Mouse (Mus musculus): ENCODE data around the gene Rassf10. TPM values are rescaled to one million over a fixed set of nuclear protein-coding genes. Genes with fewer than 3 reads are reported as not detected.

Gene Rassf10
- total and polyA plus RNA-seq, 2 experiments, result under 0.01 to 0.05 TPM

GRCm38 (mm10) chr7:112983316-112983715 is 29.6 kb downstream of the Rassf10 start:
- 61% methylated on average over 5 of the region's 5 CpGs for WGBS
- no peak for DNase-seq (ENCODE audit: extremely low read depth, low read depth, low spot score)

DNA sequence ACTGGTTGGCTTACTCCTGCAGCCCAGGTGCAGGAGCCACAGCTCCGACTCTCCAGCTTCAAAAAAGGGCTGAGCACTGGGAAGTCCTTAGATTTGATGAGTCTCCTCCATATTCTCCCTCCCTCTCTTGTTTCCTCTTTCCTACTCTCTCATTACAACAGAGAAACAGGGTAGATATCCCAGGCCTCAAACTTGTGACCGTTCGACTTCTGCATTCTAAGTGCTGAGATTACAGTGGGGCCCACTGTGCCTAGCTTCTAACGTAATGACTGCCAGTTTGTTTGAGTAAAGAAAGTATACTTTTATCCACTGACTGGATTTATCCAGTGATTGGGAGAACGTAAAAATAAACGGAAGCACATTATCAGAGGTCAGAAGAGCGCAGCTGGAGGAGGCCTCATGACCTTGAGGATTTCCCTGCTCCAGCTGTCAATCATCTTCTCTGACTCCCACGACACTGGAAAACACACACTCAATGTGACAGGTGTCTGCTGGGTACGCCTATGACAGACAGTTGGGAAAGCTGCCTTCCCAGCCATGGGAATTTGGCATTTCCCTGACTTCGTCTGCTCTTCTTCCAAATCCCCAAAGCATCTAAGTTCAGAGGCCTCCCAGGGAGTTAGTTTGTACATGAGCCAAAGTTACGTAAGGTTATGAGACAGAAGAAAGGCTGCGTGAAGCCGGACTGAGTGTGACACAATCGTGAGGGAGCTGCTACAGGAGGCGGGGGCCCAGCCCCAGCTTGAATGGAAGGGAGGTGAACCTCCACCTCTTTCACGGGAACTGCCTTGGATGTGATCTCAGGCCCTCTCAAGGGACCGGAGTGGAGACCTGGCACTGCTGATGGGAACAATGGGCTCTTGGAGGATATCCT is 31.2 kb downstream of the Rassf10 start:
- Histone ChIP-seq H3K27ac (replicated peaks; ENCODE audit: insufficient read depth, low read depth, low read length) (no peak overlapping the region), H3K36me3 (ENCODE audit: control insufficient read depth, insufficient read depth, low read length) (no peaks in the 10 kb centered on the region), H3K27me3 (ENCODE audit: control insufficient read depth, insufficient read depth, low read length) (no peaks in the 10 kb centered on the region), H3K4me3 (ENCODE audit: insufficient read depth, low read depth, low read length) (no peak overlapping the region), H3K4me1 (ENCODE audit: control insufficient read depth, insufficient read depth, low read length) (no peaks in the 10 kb centered on the region), H3K9ac (ENCODE audit: low read depth, low read length) (no peak overlapping the region), H3K79me2 (ENCODE audit: control insufficient read depth, insufficient read depth, low read length) (no peaks in the 10 kb centered on the region)
- 51% methylated on average over 17 of the region's 17 CpGs for WGBS
- TF ChIP-seq POLR2A (IDR thresholded peaks at IDR 0.05; ENCODE audit: extremely low read depth, insufficient read depth, low read length) (no peak), CTCF (IDR thresholded peaks at IDR 0.05; ENCODE audit: low read depth, low read length) (no peak)
- DNase-seq (ENCODE audit: extremely low read depth, low read depth, low spot score), result peak; percentile 1

More at GRCm38 (mm10) chr7:112983316-112983715, 29.6 kb downstream of the Rassf10 start:
- Histone ChIP-seq H3K4me3 (ENCODE audit: insufficient read depth, low read depth, low read length) (no peak overlapping the region), H3K79me2 (ENCODE audit: control insufficient read depth, insufficient read depth, low read length) (no peaks in the 10 kb centered on the region), H3K27me3 (ENCODE audit: control insufficient read depth, insufficient read depth, low read length) (no peaks in the 10 kb centered on the region), H3K4me1 (ENCODE audit: control insufficient read depth, insufficient read depth, low read length) (no peaks in the 10 kb centered on the region), H3K36me3 (ENCODE audit: control insufficient read depth, insufficient read depth, low read length) (no peaks in the 10 kb centered on the region), H3K9ac (ENCODE audit: low read depth, low read length) (no peak overlapping the region), H3K27ac (replicated peaks; ENCODE audit: insufficient read depth, low read depth, low read length) (no peak overlapping the region)
- TF ChIP-seq POLR2A (IDR thresholded peaks at IDR 0.05; ENCODE audit: extremely low read depth, insufficient read depth, low read length) (no peak), CTCF (IDR thresholded peaks at IDR 0.05; ENCODE audit: low read depth, low read length) (no peak)

DNA sequence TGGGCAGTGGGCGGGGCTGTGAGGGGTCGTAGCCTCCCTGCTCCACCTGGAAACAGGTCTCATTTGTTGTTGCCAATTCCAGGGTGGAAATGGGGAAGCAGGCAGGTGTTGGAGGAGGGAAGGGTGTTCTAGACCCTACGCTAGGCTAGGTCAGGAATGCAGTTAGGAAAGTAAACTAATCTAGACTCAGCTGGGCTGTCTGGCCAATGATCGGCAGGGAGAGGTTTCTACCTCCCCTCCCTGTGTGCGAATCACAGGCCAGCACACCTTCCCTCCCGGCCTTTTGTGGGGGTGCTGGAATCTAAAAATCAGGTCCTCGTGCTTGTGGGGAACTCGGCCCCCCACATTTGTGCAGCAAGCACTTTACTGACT is 31.8 kb downstream of the Rassf10 start:
- no peaks in the 10 kb centered on the region for H3K27me3 ChIP-seq (ENCODE audit: control insufficient read depth, insufficient read depth, low read length)
- H3K4me1 ChIP-seq (ENCODE audit: control insufficient read depth, insufficient read depth, low read length), result no peaks in the 10 kb centered on the region
- H3K36me3 ChIP-seq (ENCODE audit: control insufficient read depth, insufficient read depth, low read length), result no peaks in the 10 kb centered on the region
- 60% methylated on average over 8 of the region's 8 CpGs for WGBS
- TF ChIP-seq CTCF (IDR thresholded peaks at IDR 0.05; ENCODE audit: low read depth, low read length), result no peak
- no peak for TF ChIP-seq POLR2A (IDR thresholded peaks at IDR 0.05; ENCODE audit: extremely low read depth, insufficient read depth, low read length)
- no peak overlapping the region for H3K9ac ChIP-seq (ENCODE audit: low read depth, low read length)
- H3K79me2 ChIP-seq (ENCODE audit: control insufficient read depth, insufficient read depth, low read length), result no peaks in the 10 kb centered on the region
- no peak overlapping the region for H3K4me3 ChIP-seq (ENCODE audit: insufficient read depth, low read depth, low read length)
- H3K27ac ChIP-seq (replicated peaks; ENCODE audit: insufficient read depth, low read depth, low read length), result no peak overlapping the region
- DNase-seq (ENCODE audit: extremely low read depth, low read depth, low spot score), result no peak

DNA sequence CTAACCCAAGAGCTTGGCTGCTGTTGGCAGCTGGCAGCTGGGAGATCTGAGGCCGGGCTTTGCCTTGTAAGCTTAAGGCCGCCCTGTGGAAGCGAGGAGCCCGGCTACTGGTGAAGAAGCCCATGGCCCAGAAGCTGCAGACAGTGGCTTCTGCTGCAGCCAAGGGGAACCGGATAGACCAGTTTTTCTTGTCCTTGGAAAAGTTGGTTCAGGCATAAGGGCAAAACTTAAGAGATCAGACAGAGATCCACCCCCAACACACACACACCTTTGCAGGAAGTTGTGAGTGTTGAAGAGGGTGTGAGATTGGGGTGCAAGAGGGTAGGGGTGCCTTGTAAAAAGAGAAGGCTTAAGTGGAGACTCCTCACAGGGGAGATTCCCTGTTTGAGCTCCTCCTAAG is 39.2 kb downstream of the Rassf10 start:
- Histone ChIP-seq H3K27me3 (ENCODE audit: control insufficient read depth, insufficient read depth, low read length) (no peaks in the 10 kb centered on the region), H3K4me1 (ENCODE audit: control insufficient read depth, insufficient read depth, low read length) (no peaks in the 10 kb centered on the region), H3K79me2 (ENCODE audit: control insufficient read depth, insufficient read depth, low read length) (no peaks in the 10 kb centered on the region), H3K27ac (replicated peaks; ENCODE audit: insufficient read depth, low read depth, low read length) (no peak overlapping the region), H3K36me3 (ENCODE audit: control insufficient read depth, insufficient read depth, low read length) (no peaks in the 10 kb centered on the region), H3K4me3 (ENCODE audit: insufficient read depth, low read depth, low read length) (no peak overlapping the region), H3K9ac (ENCODE audit: low read depth, low read length) (no peak overlapping the region)
- no peak for TF ChIP-seq CTCF (IDR thresholded peaks at IDR 0.05; ENCODE audit: low read depth, low read length)
- no peak for TF ChIP-seq POLR2A (IDR thresholded peaks at IDR 0.05; ENCODE audit: extremely low read depth, insufficient read depth, low read length)
- 63% methylated on average over 5 of the region's 5 CpGs for WGBS
- no peak for DNase-seq (ENCODE audit: extremely low read depth, low read depth, low spot score)

- no peak for TF ChIP-seq CTCF (IDR thresholded peaks at IDR 0.05; ENCODE audit: low read depth, low read length)
- TF ChIP-seq POLR2A (IDR thresholded peaks at IDR 0.05; ENCODE audit: extremely low read depth, insufficient read depth, low read length), result no peak
- H3K79me2 ChIP-seq (ENCODE audit: control insufficient read depth, insufficient read depth, low read length), result no peaks in the 10 kb centered on the region
- no peak for DNase-seq (ENCODE audit: extremely low read depth, low read depth, low spot score)
- H3K4me3 ChIP-seq (ENCODE audit: insufficient read depth, low read depth, low read length), result no peak overlapping the region
- no peak overlapping the region for H3K27ac ChIP-seq (replicated peaks; ENCODE audit: insufficient read depth, low read depth, low read length)
- no peaks in the 10 kb centered on the region for H3K4me1 ChIP-seq (ENCODE audit: control insufficient read depth, insufficient read depth, low read length)
- no peaks in the 10 kb centered on the region for H3K36me3 ChIP-seq (ENCODE audit: control insufficient read depth, insufficient read depth, low read length)
- WGBS, result 77% methylated on average over 3 of the region's 3 CpGs
- no peak overlapping the region for H3K9ac ChIP-seq (ENCODE audit: low read depth, low read length)
- H3K27me3 ChIP-seq (ENCODE audit: control insufficient read depth, insufficient read depth, low read length), result no peaks in the 10 kb centered on the region; the same call in 1 of the 2 replicates
Observed at GRCm38 (mm10) chr7:113003565-113004255, 49.9 kb downstream of the Rassf10 start.
